Mouse (Mus musculus) stomach, postnatal 0 days (tissue): ENCODE results near the gene Hic1. TPM values are rescaled to one million over a fixed set of nuclear protein-coding genes. Genes with fewer than 3 reads are reported as not detected.

Source experiments
- ATAC-seq: fragments of 200-750 bp; cut with Nextera tagmentation; 2 replicates; pipeline ENCODE4 v1.8.0; 2017; ENCODE audit not compliant: low FRiP score, low TSS enrichment
- DNase-seq: peaks from one replicate; pipeline ENCODE4 v3.0.0-alpha.2; 2016; ENCODE audit warnings: low spot score
- H3K27ac ChIP-seq: fragments of 300-500 bp; sonication (generic); replicated peaks from 2 replicates; pipeline ENCODE4 v1.5.1; 2014; ENCODE audit warnings: mild to moderate bottlenecking, control low read depth
- H3K27me3 ChIP-seq: fragments of 300-500 bp; sonication (generic); 2 replicates; pipeline ENCODE4 v1.6.1; 2014; ENCODE audit warnings: low read length; ENCODE audit not compliant: control insufficient read depth, insufficient read depth
- H3K36me3 ChIP-seq: fragments of 300-500 bp; sonication (generic); 2 replicates; pipeline ENCODE4 v1.6.1; 2014; ENCODE audit warnings: low read length, mixed read lengths; ENCODE audit not compliant: control insufficient read depth, insufficient read depth
- H3K4me1 ChIP-seq: fragments of 300-500 bp; sonication (generic); replicated peaks from 2 replicates; pipeline ENCODE4 v1.6.1; 2014; ENCODE audit warnings: antibody characterized with exemption; ENCODE audit not compliant: control insufficient read depth, insufficient read depth
- H3K4me2 ChIP-seq: fragments of 300-500 bp; sonication (generic); replicated peaks from 2 replicates; pipeline ENCODE4 v1.6.1; 2014; ENCODE audit warnings: low read depth, mild to moderate bottlenecking, control low read depth, moderate library complexity
- H3K4me3 ChIP-seq: fragments of 300-500 bp; sonication (generic); 2 replicates; pipeline ENCODE4 v1.5.1; 2014; ENCODE audit warnings: low read depth, low read length, control low read depth
- H3K9ac ChIP-seq: fragments of 300-500 bp; sonication (generic); 2 replicates; pipeline ENCODE4 v1.6.1; 2014; ENCODE audit warnings: mild to moderate bottlenecking, low read length, control low read depth, mixed read lengths
- H3K9me3 ChIP-seq: fragments of 300-500 bp; sonication (generic); 2 replicates; pipeline ENCODE4 v1.6.1; 2016; ENCODE audit warnings: low read length; ENCODE audit not compliant: control insufficient read depth
- CTCF ChIP-seq: IDR thresholded peaks from 2 replicates; pipeline ENCODE4 v1.5.1; 2016; ENCODE audit warnings: antibody characterized with exemption, low read depth, mild to moderate bottlenecking, moderate library complexity
- EP300 ChIP-seq: optimal IDR thresholded peaks from 2 replicates; pipeline ENCODE3; 2016; ENCODE audit warnings: antibody characterized with exemption
- WGBS: fragments of 180-500 bp; shearing (Covaris S2); extraction: QIAGEN DNeasy Blood & Tissue Kit; methylation state at CpG from one replicate; pipeline ENCODE4 v1.1.7; 2014; 5-methylcytosine and 5-hydroxymethylcytosine counted together
- microRNA counts: library from miRNA; unstranded; fragments of <30 nt; microRNA quantifications from one replicate; lab custom pipeline; 2015
- microRNA-seq: library from miRNA; unstranded; fragments of <30 nt; microRNA quantifications from one replicate; pipeline ENCODE4, GENCODE M21; 2016
- polyA plus RNA-seq: library from polyadenylated mRNA; unstranded; fragments of >200 nt; fragmentation: Nextera tagmentation; extraction: Ambion mirVana; gene quantifications from 2 replicates; pipeline ENCODE4 v1.2.1, GENCODE M21; 2015

Gene Hic1
- polyA plus RNA-seq, 1 experiment from 2014 or later = 6.6 TPM

- Histone ChIP-seq H3K4me3 (no peak overlapping the region), H3K9ac (no peak overlapping the region), H3K36me3 (no peaks in the 10 kb centered on the region), H3K4me2 (no peak overlapping the region), H3K4me1 (no peaks in the 10 kb centered on the region), H3K9me3 (no peaks in the 10 kb centered on the region), H3K27me3 (no peaks in the 10 kb centered on the region), H3K27ac (no peak overlapping the region)
- WGBS = 60% methylated on average over 6 of the region's 6 CpGs
- DNase-seq (no peak), ATAC-seq (no peak)
- TF ChIP-seq CTCF = no peak
- no peak for TF ChIP-seq EP300
Observed at GRCm38 (mm10) chr11:75116379-75116778, 52.9 kb downstream of the Hic1 start.

MicroRNA genes within 50 kb of the gene (microRNA counts, 519-probe panel; counts per million panel counts)
- microRNA mmu-miR-132 (lab: Ali Mortazavi, UCI) (4,516 counts per million, percentile 43 among the panel's probes with 10 or more counts), microRNA mmu-miR-212 (lab: Ali Mortazavi, UCI) (not detected)

Small RNA genes lying within 50 kb of the gene (microRNA-seq; reads per million reads assigned to microRNA genes)
- 305 reads per million, percentile 60 among the genes with 10 or more reads in this experiment for gene Mir132
- 24.8 reads per million, percentile 28 among the genes with 10 or more reads in this experiment for gene Mir212

Other genes starting within 250 kb of the Hic1 start
- gene Smg6, start 243.7 kb downstream of the Hic1 start, polyA plus RNA-seq = 6.1 and 6.7 TPM in 2 replicates
- 8.0 and 9.7 TPM in 2 replicates for gene Srr, start 243.6 kb downstream of the Hic1 start, polyA plus RNA-seq
- gene Ovca2, start 9.3 kb upstream of the Hic1 start, polyA plus RNA-seq = 19.3 and 20.2 TPM in 2 replicates
- 15.2 and 15.8 TPM in 2 replicates for gene Dph1, start 21.7 kb upstream of the Hic1 start, polyA plus RNA-seq
- gene Rtn4rl1, start 24.3 kb upstream of the Hic1 start, polyA plus RNA-seq = 2.1 and 2.9 TPM in 2 replicates
- 46.0 and 48.0 TPM in 2 replicates for gene Rpa1, start 178.8 kb upstream of the Hic1 start, polyA plus RNA-seq
- gene Smyd4, start 178.9 kb upstream of the Hic1 start, polyA plus RNA-seq = 5.0 and 6.3 TPM in 2 replicates